Mouse (Mus musculus): ENCODE measurements around the gene Pde8a. TPM values are rescaled to one million over a fixed set of nuclear protein-coding genes. Genes with fewer than 3 reads are reported as not detected.

Gene Pde8a
- polyA plus RNA-seq (2016; fragmentation: Nextera tagmentation; extraction: Ambion mirVana) = 4.1 and 4.2 TPM in 2 replicates

DNA sequence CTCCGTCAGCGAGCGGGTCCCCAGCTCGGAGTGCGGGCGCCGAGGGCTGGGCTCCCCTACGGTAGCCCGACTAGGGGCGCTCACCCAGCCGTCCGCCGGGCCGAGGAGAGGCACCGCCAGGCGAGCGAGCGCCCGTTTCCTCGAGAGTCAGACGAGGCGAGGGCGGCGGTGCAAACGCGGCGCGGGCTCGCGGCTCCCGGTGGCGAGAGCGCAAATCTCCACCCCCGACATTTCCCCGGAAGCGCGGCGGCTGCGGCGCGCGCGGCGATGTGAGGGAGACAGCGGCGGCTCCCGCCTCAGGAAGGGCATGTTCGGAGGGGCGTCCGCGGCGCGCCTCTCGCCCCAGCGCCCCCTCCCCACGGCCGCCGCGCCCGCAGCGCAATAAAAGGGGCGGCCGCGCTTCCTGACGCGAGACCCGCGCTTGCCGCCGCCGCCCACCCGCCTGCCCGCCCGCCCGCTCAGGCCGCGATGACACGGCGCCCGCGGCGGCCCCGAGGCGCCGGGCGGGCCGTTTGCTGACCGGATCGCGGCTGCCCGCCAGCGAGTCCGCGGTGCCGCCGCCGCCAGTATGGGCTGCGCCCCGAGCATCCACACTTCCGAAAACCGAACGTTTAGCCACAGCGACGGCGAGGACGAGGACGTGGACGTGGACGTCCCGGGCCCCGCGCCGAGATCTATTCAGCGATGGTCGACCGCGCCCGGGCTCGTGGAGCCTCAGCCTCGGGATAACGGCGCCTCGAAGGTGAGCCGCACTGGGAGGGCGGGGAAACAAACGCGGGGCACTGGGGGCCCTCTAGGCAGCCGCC is at the start of gene Pde8a:
TSS of gene Pde8a (plus strand) at position 250 of the 806 bp plus-strand sequence.
- peak within 1 kb of the TSS; percentile 68 for H3K4me2 ChIP-seq (replicated peaks)
- H3K9ac ChIP-seq = peak within 1 kb of the TSS; percentile 49
- peaks cover 14% of the 10 kb centered on the region for H3K4me1 ChIP-seq
- H3K4me3 ChIP-seq = peak within 1 kb of the TSS; percentile 44
- H3K36me3 ChIP-seq = no peaks in the 10 kb centered on the region
- H3K27ac ChIP-seq = peak within 1 kb of the TSS; percentile 63; the same call in 1 of the 2 replicates
- ATAC-seq (ENCODE audit: low FRiP score) = peak; percentile 2; the same call in 1 of the 2 replicates
- peaks cover 68% of the 10 kb centered on the region for H3K27me3 ChIP-seq
- H3K9me3 ChIP-seq (replicated peaks) = no peaks in the 10 kb centered on the region
- WGBS = 2% methylated on average over 113 of the region's 128 CpGs

DNA sequence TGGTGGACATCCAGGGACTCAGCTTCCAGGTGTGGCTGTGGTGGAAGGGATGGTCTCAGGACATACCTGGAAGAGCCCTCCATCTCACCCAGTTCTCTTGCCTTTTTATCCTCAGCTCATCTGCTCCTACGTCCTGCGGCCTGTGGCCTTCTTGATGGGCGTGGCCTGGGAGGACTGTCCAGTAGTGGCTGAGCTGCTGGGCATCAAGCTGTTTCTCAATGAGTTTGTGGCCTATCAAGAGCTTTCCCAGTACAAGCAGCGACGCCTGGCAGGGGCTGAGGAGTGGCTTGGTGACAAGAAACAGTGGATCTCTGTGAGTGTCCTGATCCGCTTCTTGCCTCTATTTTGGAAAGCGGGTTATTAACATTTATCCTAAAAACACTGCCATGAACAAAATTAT is 49.0 kb upstream of the Pde8a start:
- no peaks in the 10 kb centered on the region for H3K4me1 ChIP-seq
- no peak overlapping the region for H3K9ac ChIP-seq
- H3K36me3 ChIP-seq = no peaks in the 10 kb centered on the region
- H3K27ac ChIP-seq = no peak overlapping the region
- no peak overlapping the region for H3K4me2 ChIP-seq (replicated peaks)
- no peak overlapping the region for H3K4me3 ChIP-seq
- no peak for ATAC-seq (ENCODE audit: low FRiP score)
- 70% methylated on average over 7 of the region's 7 CpGs for WGBS
- no peaks in the 10 kb centered on the region for H3K9me3 ChIP-seq (replicated peaks)
- H3K27me3 ChIP-seq = no peaks in the 10 kb centered on the region

DNA sequence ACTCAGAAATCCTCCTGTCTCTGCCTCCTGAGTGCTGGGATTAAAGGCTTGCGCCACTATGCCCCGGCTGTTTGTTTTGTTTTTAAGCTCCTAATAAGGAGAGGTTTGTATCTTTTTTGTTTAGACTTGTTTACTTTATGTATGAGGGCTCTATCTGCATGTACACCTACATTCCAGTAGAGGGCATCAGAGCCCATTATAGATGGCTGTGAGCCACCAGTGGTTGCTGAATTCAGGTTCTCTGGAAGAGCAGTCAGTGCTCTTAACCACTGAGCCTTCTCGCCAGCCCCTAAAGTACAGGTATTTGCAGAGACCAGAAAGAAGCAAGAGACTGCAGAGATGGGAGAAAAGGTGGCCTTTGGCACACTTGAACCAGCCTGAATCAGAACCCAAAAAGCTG is 46.3 kb upstream of the Pde8a start:
- H3K9me3 ChIP-seq (replicated peaks) = no peaks in the 10 kb centered on the region
- no peak overlapping the region for H3K27ac ChIP-seq
- H3K4me2 ChIP-seq (replicated peaks) = no peak overlapping the region
- H3K4me1 ChIP-seq = no peaks in the 10 kb centered on the region
- no peaks in the 10 kb centered on the region for H3K27me3 ChIP-seq
- no peaks in the 10 kb centered on the region for H3K36me3 ChIP-seq
- H3K4me3 ChIP-seq = no peak overlapping the region
- no peak overlapping the region for H3K9ac ChIP-seq
- WGBS = 42% methylated on average over 3 of the region's 3 CpGs
- no peak for ATAC-seq (ENCODE audit: low FRiP score)

DNA sequence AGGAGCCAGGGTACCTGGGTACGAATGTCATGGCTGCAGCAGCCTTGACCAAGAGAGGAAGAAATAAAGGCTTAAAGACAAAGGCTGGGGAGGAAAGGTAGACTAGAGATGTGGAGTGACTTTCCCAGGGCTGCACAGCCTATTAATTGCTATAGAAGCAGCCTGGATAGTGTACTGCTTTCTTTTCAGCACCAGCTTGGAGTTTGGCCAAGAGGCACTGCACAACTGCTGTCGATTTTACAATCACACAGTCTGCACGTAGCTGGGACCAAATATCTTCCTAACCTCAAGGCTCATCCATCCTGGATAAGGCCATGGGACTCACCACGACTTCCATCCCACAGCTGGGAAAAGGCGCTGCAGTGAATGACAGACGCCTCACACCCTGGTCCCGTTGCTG is 44.0 kb upstream of the Pde8a start:
- WGBS = 82% methylated on average over 7 of the region's 7 CpGs
- H3K4me1 ChIP-seq = no peaks in the 10 kb centered on the region
- H3K36me3 ChIP-seq = no peaks in the 10 kb centered on the region
- H3K9ac ChIP-seq = no peak overlapping the region
- H3K4me3 ChIP-seq = no peak overlapping the region
- no peaks in the 10 kb centered on the region for H3K27me3 ChIP-seq
- H3K4me2 ChIP-seq (replicated peaks) = no peak overlapping the region
- no peak for ATAC-seq (ENCODE audit: low FRiP score)
- H3K27ac ChIP-seq = no peak overlapping the region
- H3K9me3 ChIP-seq (replicated peaks) = 0 out of 2 replicates have a peak, but pooled peaks cover 9% of the 10 kb centered on the region

DNA sequence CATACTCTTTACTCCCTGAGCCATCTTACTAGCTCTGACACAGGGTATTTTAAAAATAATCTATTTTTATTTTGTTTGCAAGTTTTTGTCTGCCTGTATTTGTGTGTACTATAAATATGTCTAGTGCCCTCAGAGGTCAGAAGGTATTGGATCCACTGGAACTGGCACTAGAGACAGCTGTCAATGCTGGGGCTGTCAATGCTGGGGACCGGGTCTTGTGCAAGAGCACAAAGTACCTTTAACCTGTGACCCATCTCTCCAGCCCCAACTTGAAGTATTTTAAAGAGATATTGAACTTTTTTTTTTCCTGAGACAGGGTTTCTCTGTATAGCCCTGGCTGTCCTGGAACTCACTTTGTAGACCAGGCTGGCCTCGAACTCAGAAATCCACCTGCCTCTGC is 39.5 kb upstream of the Pde8a start:
- H3K4me2 ChIP-seq (replicated peaks) = no peak overlapping the region
- no peak for ATAC-seq (ENCODE audit: low FRiP score)
- 88% methylated on average over 2 of the region's 2 CpGs for WGBS
- no peaks in the 10 kb centered on the region for H3K4me1 ChIP-seq
- no peaks in the 10 kb centered on the region for H3K27me3 ChIP-seq
- H3K36me3 ChIP-seq = no peaks in the 10 kb centered on the region
- 0 out of 2 replicates have a peak, but pooled peaks cover 9% of the 10 kb centered on the region for H3K9me3 ChIP-seq (replicated peaks)
- no peak overlapping the region for H3K4me3 ChIP-seq
- no peak overlapping the region for H3K27ac ChIP-seq
- H3K9ac ChIP-seq = no peak overlapping the region

DNA sequence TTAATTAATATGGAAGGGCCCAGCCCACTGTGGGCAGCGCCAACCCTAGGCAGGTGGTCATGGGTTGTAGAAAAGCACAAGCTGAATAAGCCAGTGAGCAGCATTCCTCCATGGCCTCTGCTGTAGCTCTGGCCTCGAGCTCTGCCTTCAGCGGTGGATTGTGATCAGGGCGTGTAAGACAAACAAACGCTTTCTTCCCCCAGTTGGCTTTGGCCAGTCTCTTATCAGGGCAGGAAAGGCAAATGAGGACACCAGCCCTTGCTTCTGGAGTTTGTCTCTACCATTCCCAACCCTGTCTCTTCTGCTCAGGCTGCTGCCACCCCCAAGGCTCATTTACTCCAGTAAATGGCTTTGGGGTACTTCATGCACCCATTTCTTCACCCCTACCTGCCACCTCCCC is 38.7 kb upstream of the Pde8a start:
- Histone ChIP-seq H3K27ac (no peak overlapping the region), H3K9me3 (replicated peaks) (0 out of 2 replicates have a peak, but pooled peaks cover 9% of the 10 kb centered on the region), H3K36me3 (no peaks in the 10 kb centered on the region), H3K9ac (no peak overlapping the region), H3K27me3 (no peaks in the 10 kb centered on the region), H3K4me3 (no peak overlapping the region), H3K4me1 (no peaks in the 10 kb centered on the region), H3K4me2 (replicated peaks) (no peak overlapping the region)
- 88% methylated on average over 5 of the region's 5 CpGs for WGBS
- ATAC-seq (ENCODE audit: low FRiP score) = no peak

DNA sequence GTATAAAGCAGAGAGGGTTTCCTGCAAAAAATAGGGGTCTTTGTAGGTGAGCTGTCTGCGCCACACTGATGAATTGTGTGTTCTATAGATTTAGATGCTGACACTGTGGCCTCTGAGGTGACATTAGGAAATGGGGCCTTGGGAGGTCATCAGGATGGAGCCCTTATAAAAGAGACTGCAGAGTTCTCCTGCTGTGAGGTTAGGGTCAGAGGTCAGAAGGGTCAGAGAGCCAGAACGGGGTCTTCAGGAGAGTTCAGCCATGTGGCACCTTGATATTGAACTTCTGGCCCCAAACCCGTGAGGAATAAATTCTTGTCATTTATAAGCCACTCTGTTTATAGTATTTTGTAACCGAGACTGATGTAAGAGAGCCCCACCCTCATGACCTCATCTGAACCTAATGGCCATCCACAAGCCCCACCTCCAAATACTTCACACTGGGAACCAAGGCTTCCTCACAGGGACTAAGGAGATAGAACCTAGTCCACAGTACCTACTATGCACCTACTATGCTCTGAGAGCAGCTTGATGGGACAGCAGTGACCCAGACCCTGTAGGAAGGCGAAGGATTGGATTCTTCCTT is 37.1 kb upstream of the Pde8a start:
- no peak overlapping the region for H3K4me3 ChIP-seq
- no peaks in the 10 kb centered on the region for H3K27me3 ChIP-seq
- 45% methylated on average over 5 of the region's 5 CpGs for WGBS
- H3K36me3 ChIP-seq = no peaks in the 10 kb centered on the region
- H3K4me1 ChIP-seq = no peaks in the 10 kb centered on the region
- ATAC-seq (ENCODE audit: low FRiP score) = no peak
- H3K4me2 ChIP-seq (replicated peaks) = no peak overlapping the region
- no peak overlapping the region for H3K27ac ChIP-seq
- H3K9ac ChIP-seq = no peak overlapping the region
- H3K9me3 ChIP-seq (replicated peaks) = 0 out of 2 replicates have a peak, but pooled peaks cover 9% of the 10 kb centered on the region

DNA sequence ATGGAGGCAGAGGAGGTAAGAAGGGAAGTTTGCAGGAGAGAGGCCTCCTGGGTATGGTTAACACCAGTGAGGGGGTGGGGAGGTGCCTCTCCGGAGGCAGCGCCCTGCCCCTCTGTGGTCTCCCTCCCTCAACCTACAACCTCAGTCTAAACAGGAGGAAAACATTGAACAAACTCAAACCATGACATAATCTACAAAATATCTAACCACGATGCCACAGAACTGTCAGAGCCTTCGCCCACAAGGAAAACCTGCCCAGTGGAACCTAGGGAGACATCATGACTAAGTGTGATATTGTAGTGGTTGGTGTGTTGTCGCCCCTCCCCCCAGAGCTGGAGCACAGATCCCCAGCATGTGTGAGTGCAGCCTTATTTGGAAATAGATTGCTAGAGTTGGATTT is 33.9 kb upstream of the Pde8a start:
- H3K9ac ChIP-seq = no peak overlapping the region
- WGBS = 84% methylated on average over 5 of the region's 5 CpGs
- no peak overlapping the region for H3K4me3 ChIP-seq
- ATAC-seq (ENCODE audit: low FRiP score) = no peak
- H3K4me2 ChIP-seq (replicated peaks) = no peak overlapping the region
- no peaks in the 10 kb centered on the region for H3K36me3 ChIP-seq
- H3K27ac ChIP-seq = no peak overlapping the region
- H3K9me3 ChIP-seq (replicated peaks) = no peaks in the 10 kb centered on the region
- no peaks in the 10 kb centered on the region for H3K27me3 ChIP-seq
- no peaks in the 10 kb centered on the region for H3K4me1 ChIP-seq

DNA sequence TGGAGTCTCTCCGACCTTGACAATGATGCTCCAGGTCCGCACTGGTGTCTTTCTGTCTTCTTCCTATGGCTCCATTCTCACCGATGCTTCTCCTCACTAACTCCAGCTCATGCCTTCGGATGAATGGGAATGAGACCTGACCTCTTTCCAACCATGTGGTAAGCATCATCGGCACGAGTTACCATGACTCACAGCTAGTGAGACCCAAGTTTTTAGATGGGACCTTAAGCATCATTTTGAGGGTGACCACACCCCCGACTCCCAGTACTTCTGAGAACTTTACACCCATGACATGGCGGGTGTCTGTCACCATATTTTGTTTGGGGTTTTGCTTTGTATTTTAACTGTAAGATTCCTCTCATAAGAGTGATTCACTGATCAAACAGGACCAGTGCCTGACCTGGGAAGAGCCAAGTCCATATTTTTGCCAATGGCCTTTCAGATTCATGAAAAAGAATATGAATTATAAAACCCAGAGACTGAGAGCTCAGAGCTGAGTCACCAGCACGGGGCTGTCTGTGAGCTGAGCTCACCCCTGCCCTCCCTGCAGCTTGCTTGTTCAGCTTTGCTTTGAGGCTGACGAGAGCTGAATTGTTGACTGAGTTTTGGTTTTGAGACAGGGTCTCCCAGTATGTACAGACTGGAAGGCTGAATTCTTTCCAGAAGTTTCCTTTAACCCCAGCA is 30.8 kb upstream of the Pde8a start:
- WGBS = 87% methylated on average over 10 of the region's 10 CpGs
- no peak overlapping the region for H3K27ac ChIP-seq
- no peak overlapping the region for H3K9ac ChIP-seq
- no peak for ATAC-seq (ENCODE audit: low FRiP score)
- H3K4me3 ChIP-seq = no peak overlapping the region
- H3K4me2 ChIP-seq (replicated peaks) = no peak overlapping the region
- no peaks in the 10 kb centered on the region for H3K36me3 ChIP-seq
- no peaks in the 10 kb centered on the region for H3K27me3 ChIP-seq
- no peaks in the 10 kb centered on the region for H3K9me3 ChIP-seq (replicated peaks)
- H3K4me1 ChIP-seq = no peaks in the 10 kb centered on the region

DNA sequence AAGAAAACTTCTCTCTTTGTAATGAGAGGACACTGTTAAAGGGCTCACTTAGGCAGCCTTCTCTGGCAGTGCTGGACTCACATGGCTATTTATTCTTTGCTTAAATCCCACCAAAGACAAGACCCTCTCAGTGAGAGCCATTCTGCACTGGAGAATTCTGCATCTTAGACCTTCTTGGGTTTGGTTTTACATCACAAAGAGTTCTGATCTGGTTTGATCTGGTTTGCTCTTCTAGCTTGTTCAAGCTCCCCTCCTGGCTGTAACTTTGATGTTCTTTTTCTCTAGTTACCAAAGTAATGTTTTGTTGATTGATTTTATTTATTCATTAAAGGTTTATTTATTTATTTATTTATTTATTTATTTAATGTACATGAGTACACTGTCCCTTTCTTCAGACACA is 30.2 kb upstream of the Pde8a start:
- Histone ChIP-seq H3K4me3 (no peak overlapping the region), H3K27me3 (no peaks in the 10 kb centered on the region), H3K4me2 (replicated peaks) (no peak overlapping the region), H3K27ac (no peak overlapping the region), H3K4me1 (no peaks in the 10 kb centered on the region), H3K36me3 (no peaks in the 10 kb centered on the region), H3K9ac (no peak overlapping the region), H3K9me3 (replicated peaks) (no peaks in the 10 kb centered on the region)
- ATAC-seq (ENCODE audit: low FRiP score) = no peak

DNA sequence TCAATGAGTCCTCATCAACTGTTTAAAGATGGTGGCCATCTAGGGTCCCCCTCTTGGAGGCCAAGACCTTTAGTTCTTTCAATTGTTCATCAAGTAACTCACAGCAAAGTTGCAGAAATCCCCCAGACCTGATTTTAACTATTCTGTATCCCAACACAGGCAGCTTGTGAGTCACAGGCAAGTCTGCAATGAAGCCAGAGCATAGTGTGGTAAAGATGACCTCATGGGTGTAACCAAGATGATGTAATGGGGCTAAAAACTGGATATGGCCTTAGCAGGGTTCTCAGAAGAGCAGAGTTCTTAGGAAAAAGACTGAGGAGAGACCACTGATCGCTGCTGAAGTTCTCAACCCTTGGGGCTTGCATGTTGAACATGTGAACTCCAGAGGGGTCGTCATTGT is 29.3 kb upstream of the Pde8a start:
- Histone ChIP-seq H3K4me1 (no peaks in the 10 kb centered on the region), H3K9ac (no peak overlapping the region), H3K36me3 (no peaks in the 10 kb centered on the region), H3K27me3 (no peaks in the 10 kb centered on the region), H3K4me3 (no peak overlapping the region), H3K27ac (no peak overlapping the region), H3K4me2 (replicated peaks) (no peak overlapping the region), H3K9me3 (replicated peaks) (no peaks in the 10 kb centered on the region)
- 91% methylated on average over 2 of the region's 2 CpGs for WGBS
- no peak for ATAC-seq (ENCODE audit: low FRiP score)

DNA sequence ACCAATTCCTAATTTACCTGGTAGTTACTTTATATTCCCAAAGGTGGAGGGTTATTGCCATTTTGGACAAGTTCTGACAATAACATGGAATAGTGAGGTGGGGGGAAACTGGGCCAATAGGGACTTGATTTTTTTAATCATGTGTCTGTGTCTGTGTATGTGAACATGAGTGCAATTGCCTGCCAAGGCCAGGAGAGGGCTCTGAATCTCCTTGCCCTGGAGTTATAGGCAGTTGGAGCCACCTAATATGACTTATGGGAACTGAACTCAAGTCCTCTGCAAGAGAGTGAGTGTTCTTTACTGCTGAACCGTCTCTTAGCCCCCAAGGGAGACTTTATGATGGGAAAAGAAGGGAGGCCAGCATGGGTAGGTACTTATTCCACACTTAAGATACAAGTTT is 28.7 kb upstream of the Pde8a start:
- no peaks in the 10 kb centered on the region for H3K36me3 ChIP-seq
- H3K9ac ChIP-seq = no peak overlapping the region
- no peak overlapping the region for H3K4me2 ChIP-seq (replicated peaks)
- 89% methylated on average over 1 of the region's 1 CpGs for WGBS
- H3K9me3 ChIP-seq (replicated peaks) = no peaks in the 10 kb centered on the region
- H3K27me3 ChIP-seq = no peaks in the 10 kb centered on the region
- no peak overlapping the region for H3K4me3 ChIP-seq
- H3K4me1 ChIP-seq = no peaks in the 10 kb centered on the region
- ATAC-seq (ENCODE audit: low FRiP score) = no peak
- no peak overlapping the region for H3K27ac ChIP-seq

All from hindbrain, embryonic 12.5 days (tissue).